Mouse (Mus musculus): ENCODE measurements around the gene Gm10272. TPM values are rescaled to one million over a fixed set of nuclear protein-coding genes. Genes with fewer than 3 reads are reported as not detected.

Gm10272 gene
- polyA plus RNA-seq (2015; fragmentation: Nextera tagmentation; extraction: Ambion mirVana): not detected in 2 replicates

DNA sequence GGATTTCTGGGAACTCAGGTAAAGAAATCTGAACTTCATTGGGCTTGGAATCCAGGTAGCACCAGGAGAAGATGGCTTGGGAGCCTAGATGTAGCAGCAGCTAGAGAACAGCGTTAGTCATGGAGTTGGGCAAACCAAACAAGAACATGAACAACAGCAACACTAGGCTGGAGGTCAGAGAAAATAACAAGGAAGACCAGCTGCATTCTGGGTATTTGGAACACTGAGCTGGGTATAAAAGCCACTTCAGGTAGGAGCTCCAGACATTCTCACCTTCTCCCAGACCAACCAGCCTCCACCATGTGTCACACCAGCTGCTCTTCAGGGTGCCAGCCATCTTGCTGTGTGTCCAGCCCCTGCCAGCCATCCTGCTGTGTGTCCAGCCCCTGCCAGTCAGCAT, at the start of gene Gm10272:
TSS of gene Gm10272 (plus strand) at position 301 of the 400 bp plus-strand sequence.
- H3K27ac ChIP-seq (replicated peaks): no peak within 1 kb of the TSS

DNA sequence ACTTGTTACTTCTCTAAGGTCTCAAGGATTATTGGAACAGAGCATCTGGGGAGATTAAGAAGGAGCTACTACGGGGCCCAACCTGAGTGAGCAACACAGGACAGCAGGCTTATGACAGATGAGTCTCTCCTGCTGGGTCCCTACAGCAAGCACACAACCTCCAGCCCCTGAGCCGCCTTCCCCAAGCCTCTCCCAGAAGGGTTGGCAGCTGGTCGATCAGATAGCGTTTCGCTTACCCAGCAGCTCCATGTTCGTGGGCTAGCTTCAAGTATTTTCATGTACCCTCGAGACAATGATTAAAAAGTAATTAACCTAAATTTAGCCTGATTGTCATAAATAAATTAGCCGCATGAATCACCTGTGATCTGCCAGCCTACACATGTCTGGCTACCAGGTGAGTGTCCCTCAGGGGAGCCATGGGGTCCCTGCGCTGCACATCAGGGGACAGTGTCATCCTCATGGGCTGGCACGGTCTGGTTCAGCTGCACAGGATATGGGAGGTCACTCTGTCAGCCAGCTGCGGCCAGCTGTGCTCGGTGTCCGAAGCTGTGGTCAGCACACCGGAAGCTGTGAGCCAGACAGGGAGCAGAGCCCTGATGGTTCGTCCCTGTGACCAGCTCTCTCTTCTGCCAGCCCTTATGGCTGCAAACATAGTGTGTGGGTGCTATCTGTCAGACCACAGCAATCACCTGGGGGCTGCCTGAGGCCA, 48.0 kb upstream of the Gm10272 start:
- 45% methylated on average over 15 of the region's 15 CpGs for WGBS
- H3K4me3 ChIP-seq (replicated peaks): no peak overlapping the region
- H3K4me1 ChIP-seq: peaks cover 6% of the 10 kb centered on the region
- ATAC-seq (ENCODE audit: low FRiP score): no peak
- no peaks in the 10 kb centered on the region for H3K9me3 ChIP-seq (replicated peaks)
- no peak overlapping the region for H3K4me2 ChIP-seq
- H3K27me3 ChIP-seq (replicated peaks): no peaks in the 10 kb centered on the region
- H3K36me3 ChIP-seq: no peaks in the 10 kb centered on the region
- no peak overlapping the region for H3K27ac ChIP-seq (replicated peaks)
- H3K9ac ChIP-seq (replicated peaks): no peak overlapping the region

More for the DNA sequence above, at the start of gene Gm10272:
- Histone ChIP-seq H3K36me3 (no peaks in the 10 kb centered on the region), H3K4me1 (no peaks in the 10 kb centered on the region), H3K4me3 (replicated peaks) (no peak within 1 kb of the TSS), H3K9ac (replicated peaks) (no peak within 1 kb of the TSS), H3K9me3 (replicated peaks) (no peaks in the 10 kb centered on the region), H3K27me3 (replicated peaks) (no peaks in the 10 kb centered on the region), H3K4me2 (no peak within 1 kb of the TSS)
- WGBS: 84% methylated on average over 1 of the region's 1 CpGs
- no peak for ATAC-seq (ENCODE audit: low FRiP score)

DNA sequence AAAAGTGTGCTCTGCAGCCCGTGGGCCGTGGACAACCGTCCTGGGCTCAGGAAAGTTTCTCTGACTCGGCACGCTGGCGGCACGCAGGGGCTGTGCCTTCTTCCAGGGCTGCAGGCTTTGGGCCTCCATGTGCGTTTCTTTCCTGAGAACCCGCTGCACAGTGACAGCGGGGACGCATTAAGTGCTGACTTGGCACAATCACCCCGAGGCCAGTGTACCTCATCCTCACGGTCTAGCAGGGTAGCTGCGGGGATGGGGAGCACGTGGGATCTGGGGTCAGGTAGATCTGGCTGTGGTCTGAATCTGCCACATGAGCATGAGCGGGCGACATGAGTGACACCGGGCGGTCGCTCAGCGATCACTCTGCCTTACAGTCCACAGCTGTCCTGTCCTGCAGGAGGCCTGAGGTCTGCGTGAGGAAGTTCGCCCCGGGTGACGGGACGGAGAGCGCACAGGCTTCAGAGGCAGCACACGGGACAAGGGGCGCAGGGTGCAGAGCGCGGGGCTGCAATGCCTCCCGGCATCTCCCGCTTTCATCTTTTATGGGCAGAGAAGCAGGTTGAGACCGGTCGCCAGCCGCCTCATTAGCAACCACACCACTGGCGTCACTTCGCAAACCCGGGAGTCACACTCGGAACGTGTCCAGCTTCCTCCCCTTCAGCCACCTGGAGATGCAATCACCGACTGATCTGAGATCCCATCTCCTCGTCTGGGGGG, 42.3 kb upstream of the Gm10272 start:
- Histone ChIP-seq H3K9me3 (replicated peaks) (no peaks in the 10 kb centered on the region), H3K27ac (replicated peaks) (no peak overlapping the region), H3K4me1 (no peaks in the 10 kb centered on the region; the same call in 1 of the 2 replicates), H3K4me2 (peak overlapping the region; percentile 40), H3K9ac (replicated peaks) (no peak overlapping the region), H3K4me3 (replicated peaks) (no peak overlapping the region), H3K27me3 (replicated peaks) (peaks cover 4% of the 10 kb centered on the region; the same call in 1 of the 2 replicates), H3K36me3 (no peaks in the 10 kb centered on the region)
- no peak for ATAC-seq (ENCODE audit: low FRiP score)
- 35% methylated on average over 43 of the region's 43 CpGs for WGBS

DNA sequence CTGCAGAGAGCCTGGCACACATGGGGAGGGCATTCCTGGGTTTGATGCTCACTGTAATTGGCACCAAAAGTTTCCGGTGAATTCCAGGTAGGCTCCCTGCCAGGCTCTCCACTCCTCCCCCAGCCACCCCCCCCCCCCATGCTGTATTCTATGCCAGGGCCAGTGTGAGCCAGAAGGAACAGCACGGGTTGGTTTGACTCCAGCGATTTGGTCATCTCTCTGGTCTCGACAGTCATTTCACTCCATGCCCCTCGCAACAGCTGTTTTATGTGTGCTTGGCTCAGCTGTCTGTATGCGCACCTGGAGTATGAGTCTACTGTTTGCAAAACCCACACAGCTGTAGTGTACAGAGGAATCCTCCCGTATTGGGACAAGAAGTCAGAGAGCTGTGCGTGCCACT, 40.1 kb upstream of the Gm10272 start:
- WGBS: 68% methylated on average over 8 of the region's 8 CpGs

DNA sequence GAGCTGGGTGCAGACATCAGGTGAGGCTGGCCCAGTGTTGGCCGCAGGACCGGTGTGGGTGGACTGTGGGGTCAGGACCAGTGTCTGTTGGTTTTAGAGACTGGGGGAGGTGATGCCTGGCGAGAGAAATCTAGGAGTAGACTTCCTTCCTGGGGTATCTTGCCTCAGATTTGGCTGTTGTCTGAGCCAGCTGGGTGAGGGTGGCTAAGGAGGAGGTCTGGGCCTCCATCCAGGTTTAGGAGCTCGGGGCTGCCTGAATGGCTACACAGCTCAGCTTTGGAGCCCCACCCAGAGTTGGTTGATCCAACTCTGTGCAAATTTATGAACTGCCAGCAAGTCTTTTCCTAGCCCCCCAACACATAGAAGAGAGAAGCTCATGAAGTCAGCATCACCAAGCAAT, 39.0 kb upstream of the Gm10272 start:
- no peak overlapping the region for H3K4me3 ChIP-seq (replicated peaks)
- no peaks in the 10 kb centered on the region; the same call in 1 of the 2 replicates for H3K4me1 ChIP-seq
- H3K4me2 ChIP-seq: no peak overlapping the region
- no peak overlapping the region for H3K27ac ChIP-seq (replicated peaks)
- H3K9ac ChIP-seq (replicated peaks): no peak overlapping the region
- 83% methylated on average over 4 of the region's 4 CpGs for WGBS
- H3K9me3 ChIP-seq (replicated peaks): no peaks in the 10 kb centered on the region
- H3K27me3 ChIP-seq (replicated peaks): peaks cover 4% of the 10 kb centered on the region; the same call in 1 of the 2 replicates
- ATAC-seq (ENCODE audit: low FRiP score): no peak
- H3K36me3 ChIP-seq: no peaks in the 10 kb centered on the region

More for the DNA sequence above, 40.1 kb upstream of the Gm10272 start:
- no peak overlapping the region for H3K4me3 ChIP-seq (replicated peaks)
- ATAC-seq (ENCODE audit: low FRiP score): no peak
- peaks cover 4% of the 10 kb centered on the region; the same call in 1 of the 2 replicates for H3K27me3 ChIP-seq (replicated peaks)
- no peaks in the 10 kb centered on the region for H3K36me3 ChIP-seq
- H3K9me3 ChIP-seq (replicated peaks): no peaks in the 10 kb centered on the region
- no peak overlapping the region for H3K9ac ChIP-seq (replicated peaks)
- H3K4me2 ChIP-seq: no peak overlapping the region
- no peaks in the 10 kb centered on the region; the same call in 1 of the 2 replicates for H3K4me1 ChIP-seq
- no peak overlapping the region for H3K27ac ChIP-seq (replicated peaks)

GRCm38 (mm10) chr10:77670710-77671109, 35.7 kb upstream of the Gm10272 start:
- no peaks in the 10 kb centered on the region for H3K4me1 ChIP-seq
- no peak overlapping the region for H3K27ac ChIP-seq (replicated peaks)

DNA sequence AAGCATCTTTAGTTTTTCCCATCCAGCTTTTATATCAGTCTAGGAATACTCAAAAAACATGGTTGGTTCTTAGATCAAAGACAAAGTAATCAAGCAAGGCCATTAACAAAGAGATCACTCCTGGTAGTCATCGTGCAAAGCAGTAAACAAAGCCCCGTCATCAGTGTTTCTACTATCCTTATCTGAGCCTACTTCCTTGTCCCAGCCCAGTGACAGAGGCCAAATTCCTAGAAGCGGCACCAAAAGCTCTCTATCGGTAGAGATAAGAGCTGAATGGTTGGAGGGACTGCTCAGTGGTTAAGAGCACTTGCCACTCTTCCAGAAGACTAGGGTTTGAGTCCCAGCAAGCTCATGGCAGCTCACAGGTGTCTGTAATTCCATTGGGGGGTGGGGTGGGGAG, 34.9 kb upstream of the Gm10272 start:
- no peak for ATAC-seq (ENCODE audit: low FRiP score)
- 73% methylated on average over 4 of the region's 4 CpGs for WGBS
- Histone ChIP-seq H3K9me3 (replicated peaks) (no peaks in the 10 kb centered on the region), H3K4me1 (no peaks in the 10 kb centered on the region), H3K4me3 (replicated peaks) (no peak overlapping the region), H3K36me3 (no peaks in the 10 kb centered on the region), H3K4me2 (no peak overlapping the region), H3K9ac (replicated peaks) (no peak overlapping the region), H3K27ac (replicated peaks) (no peak overlapping the region), H3K27me3 (replicated peaks) (peaks cover 10% of the 10 kb centered on the region)

More at GRCm38 (mm10) chr10:77670710-77671109, 35.7 kb upstream of the Gm10272 start:
- no peak overlapping the region for H3K9ac ChIP-seq (replicated peaks)
- ATAC-seq (ENCODE audit: low FRiP score): no peak
- no peaks in the 10 kb centered on the region for H3K9me3 ChIP-seq (replicated peaks)
- WGBS: 87% methylated on average over 4 of the region's 4 CpGs
- peaks cover 2% of the 10 kb centered on the region; the same call in 1 of the 2 replicates for H3K27me3 ChIP-seq (replicated peaks)
- H3K36me3 ChIP-seq: no peaks in the 10 kb centered on the region
- H3K4me2 ChIP-seq: no peak overlapping the region
- no peak overlapping the region for H3K4me3 ChIP-seq (replicated peaks)

DNA sequence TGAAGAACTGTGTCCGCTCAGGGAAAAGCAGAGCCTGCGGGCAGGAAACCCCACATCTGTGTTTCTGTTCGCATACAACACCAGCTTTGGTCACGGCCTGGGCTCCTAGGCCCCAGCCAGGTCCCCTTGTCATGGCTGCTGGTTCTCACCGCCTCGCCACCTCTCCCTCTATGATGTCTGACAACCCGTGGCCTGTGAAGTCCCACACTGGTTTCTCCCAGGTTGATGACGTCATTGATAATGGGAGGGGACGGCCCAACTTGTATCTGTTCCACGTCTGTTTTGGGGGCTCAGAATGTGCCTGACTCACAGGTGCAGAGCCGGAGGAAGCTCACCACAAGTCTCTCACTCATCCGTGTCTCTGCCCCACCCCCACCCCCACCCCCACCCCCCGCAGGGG, 32.7 kb upstream of the Gm10272 start:
- peaks cover 15% of the 10 kb centered on the region for H3K4me1 ChIP-seq
- H3K4me3 ChIP-seq (replicated peaks): no peak overlapping the region
- no peak for ATAC-seq (ENCODE audit: low FRiP score)
- H3K9me3 ChIP-seq (replicated peaks): no peaks in the 10 kb centered on the region
- no peak overlapping the region for H3K27ac ChIP-seq (replicated peaks)
- WGBS: 68% methylated on average over 13 of the region's 13 CpGs
- no peak overlapping the region for H3K9ac ChIP-seq (replicated peaks)
- peaks cover 32% of the 10 kb centered on the region for H3K27me3 ChIP-seq (replicated peaks)
- no peak overlapping the region for H3K4me2 ChIP-seq
- H3K36me3 ChIP-seq: no peaks in the 10 kb centered on the region

GRCm38 (mm10) chr10:77677562-77677961, 28.9 kb upstream of the Gm10272 start:
- H3K9me3 ChIP-seq (replicated peaks): no peaks in the 10 kb centered on the region
- peak overlapping the region; percentile 31 for H3K4me3 ChIP-seq (replicated peaks)
- no peak overlapping the region for H3K27ac ChIP-seq (replicated peaks)
- peak overlapping the region; percentile 65 for H3K4me2 ChIP-seq
- whole genome bisulfite sequencing: under 1% methylated on average over 35 of the region's 35 CpGs
- no peak for ATAC-seq (ENCODE audit: low FRiP score)
- H3K9ac ChIP-seq (replicated peaks): 0 out of 2 replicates have a peak overlapping the region, but pooled peaks have one; percentile 1
- peaks cover 15% of the 10 kb centered on the region for H3K4me1 ChIP-seq
- H3K36me3 ChIP-seq: no peaks in the 10 kb centered on the region
- peaks cover 41% of the 10 kb centered on the region for H3K27me3 ChIP-seq (replicated peaks)

- no peaks in the 10 kb centered on the region for H3K9me3 ChIP-seq (replicated peaks)
- 81% methylated on average over 7 of the region's 7 CpGs for WGBS
- H3K4me2 ChIP-seq: no peak overlapping the region
- peaks cover 24% of the 10 kb centered on the region for H3K4me1 ChIP-seq
- no peak overlapping the region for H3K9ac ChIP-seq (replicated peaks)
- no peak overlapping the region for H3K27ac ChIP-seq (replicated peaks)
- H3K4me3 ChIP-seq (replicated peaks): no peak overlapping the region
- no peak for ATAC-seq (ENCODE audit: low FRiP score)
- no peaks in the 10 kb centered on the region for H3K36me3 ChIP-seq
- peaks cover 42% of the 10 kb centered on the region for H3K27me3 ChIP-seq (replicated peaks)
Observed at GRCm38 (mm10) chr10:77682994-77683393, 23.4 kb upstream of the Gm10272 start.

- 48% methylated on average over 8 of the region's 8 CpGs for WGBS
- no peak for ATAC-seq (ENCODE audit: low FRiP score)
- H3K9ac ChIP-seq (replicated peaks): no peak overlapping the region
Observed at GRCm38 (mm10) chr10:77684181-77684580, 22.2 kb upstream of the Gm10272 start.

More at GRCm38 (mm10) chr10:77684181-77684580, 22.2 kb upstream of the Gm10272 start:
- Histone ChIP-seq H3K36me3 (no peaks in the 10 kb centered on the region), H3K4me2 (no peak overlapping the region), H3K4me3 (replicated peaks) (no peak overlapping the region), H3K27me3 (replicated peaks) (peaks cover 36% of the 10 kb centered on the region), H3K27ac (replicated peaks) (no peak overlapping the region), H3K4me1 (peaks cover 19% of the 10 kb centered on the region), H3K9me3 (replicated peaks) (no peaks in the 10 kb centered on the region)

All from neural tube, embryonic 15.5 days (tissue).